Mouse (Mus musculus): Measurements from ENCODE around the gene Lmf1.

GRCm38 (mm10) chr17:25595495-25595894, 16.6 kb downstream of the Lmf1 start:
- TF ChIP-seq USF1 (IDR thresholded peaks at IDR 0.05; ENCODE audit: low read depth) (no peak), POLR2A (IDR thresholded peaks at IDR 0.05; ENCODE audit: insufficient read length, low read depth) (no peak), E2F4 (IDR thresholded peaks at IDR 0.05; ENCODE audit: insufficient read depth) (no peak)
